Mouse (Mus musculus): ENCODE data around the gene Vmn1r233.

GRCm38 (mm10) chr17:20946026-20946565, 50.2 kb downstream of the Vmn1r233 start:
- no peak for TF ChIP-seq CTCF (IDR thresholded peaks at IDR 0.05; ENCODE audit: low read depth, low read length)
- no peak for TF ChIP-seq TAL1 (conservative IDR thresholded peaks at IDR 0.05; ENCODE audit: low read depth, low read length)
